Comparison of ENCODE assay signal across 22 mouse cellular contexts in genomic region chr10:7041032-7041431, GRCm38 (mm10). TPM values are rescaled to one million over a fixed set of nuclear protein-coding genes. Genes with fewer than 3 reads are reported as not detected.
"Had no signal": no experiment of that assay in that cellular context is flagged by ENCODE, and none has a peak within 500 bp of the region (broad histone marks: within the 10 kb centered on the region; RNA-seq: fewer than 3 reads in every experiment).

No protein-coding gene starts in this region.

- H3K4me3 ChIP-seq: layer of hippocampus, adult 2 months; limb, embryonic 10.5 days; limb, embryonic 13.5 days; liver, embryonic 13.5 days; megakaryocyte, embryonic 14.5 days; midbrain, embryonic 10.5 days; midbrain, embryonic 13.5 days had no signal

- H3K27me3 ChIP-seq: limb, embryonic 13.5 days; liver, embryonic 13.5 days; megakaryocyte, embryonic 14.5 days; midbrain, embryonic 13.5 days had no signal

- H3K9ac ChIP-seq: limb, embryonic 13.5 days; liver, embryonic 13.5 days; midbrain, embryonic 13.5 days had no signal

- DNase-seq: kidney, adult 18-20 months; kidney, adult 9 months; kidney, postnatal 25 days; layer of hippocampus, adult 9-11 months; liver; liver, embryonic 13.5 days; lung, adult 2 months; lung, postnatal 14 days; lung, postnatal 4 days; right cerebral cortex, adult 18-20 months; right cerebral cortex, postnatal 14 days; right cerebral cortex, postnatal 4 days; thymus, adult 18-20 months; thymus, postnatal 36 days had no signal

- H3K4me2 ChIP-seq: limb, embryonic 13.5 days; liver, embryonic 13.5 days; midbrain, embryonic 13.5 days had no signal

- H3K9me3 ChIP-seq: limb, embryonic 10.5 days; limb, embryonic 13.5 days; liver, embryonic 13.5 days; megakaryocyte, embryonic 14.5 days; midbrain, embryonic 10.5 days; midbrain, embryonic 13.5 days had no signal

- H3K36me3 ChIP-seq: limb, embryonic 10.5 days; limb, embryonic 13.5 days; liver, embryonic 13.5 days; midbrain, embryonic 10.5 days; midbrain, embryonic 13.5 days had no signal

- ATAC-seq: midbrain, embryonic 13.5 days; midbrain, embryonic 16.5 days had no signal

- H3K27ac ChIP-seq: layer of hippocampus, adult 2 months; limb, embryonic 10.5 days; limb, embryonic 13.5 days; liver, embryonic 13.5 days; midbrain, embryonic 10.5 days; midbrain, embryonic 13.5 days had no signal

- H3K4me1 ChIP-seq: limb, embryonic 13.5 days; liver, embryonic 13.5 days; megakaryocyte, embryonic 14.5 days; midbrain, embryonic 10.5 days; midbrain, embryonic 13.5 days had no signal

RNA-seq across cellular contexts. Expression of gene Ipcef1, which starts 11.2 kb away (rescaled TPM):
- polyA plus RNA-seq: testis, adult 2 months had no signal
